Mouse (Mus musculus) olfactory bulb, adult 2 months (tissue): Measurements from ENCODE around the gene Ddx55. TPM values are rescaled to one million over a fixed set of nuclear protein-coding genes. Genes with fewer than 3 reads are reported as not detected.
"Not testable (repeated sequence)": the region's sequence is repeated elsewhere in the genome, so short reads cannot be mapped to it uniquely, and the experiment has no call there.

Experiments
- H3K27ac ChIP-seq: fragments of 200-500 bp; 2 replicates; pipeline ENCODE4 v1.5.1; 2012; ENCODE audit warnings: low read depth, low read length; ENCODE audit not compliant: insufficient read depth
- H3K4me1 ChIP-seq: fragments of 200-500 bp; 2 replicates; pipeline ENCODE4 v1.6.1; 2012; ENCODE audit warnings: low read length; ENCODE audit not compliant: control insufficient read depth, insufficient read depth
- H3K4me3 ChIP-seq: fragments of 200-500 bp; 2 replicates; pipeline ENCODE4 v1.5.1; 2012; ENCODE audit warnings: mild to moderate bottlenecking, low read depth, low read length, moderate library complexity; ENCODE audit not compliant: insufficient read depth
- CTCF ChIP-seq: fragments of 200-500 bp; IDR thresholded peaks from 2 replicates; pipeline ENCODE4 v1.5.1; 2012; ENCODE audit warnings: low read depth, mild to moderate bottlenecking, low read length, moderate library complexity; ENCODE audit not compliant: insufficient read depth
- POLR2A ChIP-seq: fragments of 200-500 bp; IDR thresholded peaks from 2 replicates; pipeline ENCODE4 v1.6.1; 2012; ENCODE audit warnings: mild to moderate bottlenecking, low read depth, low read length, moderate library complexity; ENCODE audit not compliant: insufficient read depth
- WGBS: fragments of 180-500 bp; shearing (Covaris S2); methylation state at CpG from one replicate; pipeline ENCODE4 v1.1.7; 2018; 5-methylcytosine and 5-hydroxymethylcytosine counted together
- polyA plus RNA-seq: library from polyadenylated mRNA; stranded (reverse); fragments of >200 nt; gene quantifications from 2 replicates; pipeline ENCODE4 v1.2.4, GENCODE M21; 2012; ENCODE audit warnings: low replicate concordance; ENCODE audit not compliant: missing spikeins, insufficient read depth, insufficient read length

Ddx55 gene
- polyA plus RNA-seq, 1 experiment: not detected

GRCm38 (mm10) chr5:124532451-124532850, 20.2 kb upstream of the Ddx55 start:
- Histone ChIP-seq H3K4me3 (no peak overlapping the region), H3K4me1 (peaks cover 31% of the 10 kb centered on the region), H3K27ac (no peak overlapping the region)
- TF ChIP-seq POLR2A: no peak
- no peak for TF ChIP-seq CTCF
- 52% methylated on average over 7 of the region's 7 CpGs for whole genome bisulfite sequencing

DNA sequence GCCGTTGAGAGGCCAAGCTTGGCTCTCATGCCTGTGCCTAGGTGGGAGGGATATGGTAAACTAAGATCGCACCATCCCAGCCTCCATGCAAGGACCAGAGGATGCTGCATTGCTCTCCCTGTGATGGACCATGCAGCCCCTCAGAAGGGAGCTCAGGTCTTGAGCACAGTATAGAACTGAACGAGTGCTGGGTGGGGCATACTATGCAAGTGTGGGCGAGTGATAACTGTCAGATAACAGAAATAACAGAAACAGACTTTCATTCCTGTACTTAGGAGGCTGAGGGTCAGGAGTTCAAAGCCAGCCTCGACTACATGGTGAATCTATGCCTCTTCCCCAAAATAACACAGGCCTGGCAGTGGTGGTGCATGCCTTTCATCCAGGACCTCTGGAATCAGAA, 17.6 kb upstream of the Ddx55 start:
- 69% methylated on average over 5 of the region's 5 CpGs for WGBS
- TF ChIP-seq CTCF: no peak
- no peak for TF ChIP-seq POLR2A
- Histone ChIP-seq H3K4me3 (no peak overlapping the region), H3K27ac (no peak overlapping the region), H3K4me1 (peaks cover 9% of the 10 kb centered on the region)

DNA sequence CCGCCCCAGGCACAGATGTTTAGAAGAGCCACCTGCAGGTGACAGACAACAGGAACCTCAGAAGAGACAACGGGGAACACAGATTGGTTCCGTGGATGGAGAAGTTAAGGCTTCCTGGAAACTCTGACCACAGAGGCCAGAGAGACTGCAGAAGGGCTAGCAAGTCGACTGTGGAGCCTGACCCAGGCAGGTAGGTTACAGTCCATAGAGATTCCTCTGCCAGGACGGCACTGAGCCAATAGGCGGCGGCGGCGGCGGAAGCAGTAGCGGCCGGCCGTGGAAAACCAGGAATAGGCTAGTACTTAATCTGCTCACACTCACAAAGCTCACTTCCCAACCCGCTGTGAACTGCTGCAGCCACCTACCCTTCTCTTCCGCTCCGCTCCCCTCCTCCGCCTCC, 15.9 kb upstream of the Ddx55 start:
- H3K4me1 ChIP-seq: peaks cover 6% of the 10 kb centered on the region
- peak overlapping the region; percentile 51; the same call in 1 of the 2 replicates for H3K27ac ChIP-seq
- WGBS: 6% methylated on average over 16 of the region's 17 CpGs
- TF ChIP-seq CTCF (no peak), POLR2A (no peak)
- peak overlapping the region; percentile 2; the same call in 1 of the 2 replicates for H3K4me3 ChIP-seq

GRCm38 (mm10) chr5:124538813-124539792, 13.6 kb upstream of the Ddx55 start:
- WGBS: 71% methylated on average over 16 of the region's 16 CpGs
- TF ChIP-seq CTCF: no peak
- Histone ChIP-seq H3K4me3 (no peak overlapping the region), H3K4me1 (peaks cover 12% of the 10 kb centered on the region), H3K27ac (no peak overlapping the region)

DNA sequence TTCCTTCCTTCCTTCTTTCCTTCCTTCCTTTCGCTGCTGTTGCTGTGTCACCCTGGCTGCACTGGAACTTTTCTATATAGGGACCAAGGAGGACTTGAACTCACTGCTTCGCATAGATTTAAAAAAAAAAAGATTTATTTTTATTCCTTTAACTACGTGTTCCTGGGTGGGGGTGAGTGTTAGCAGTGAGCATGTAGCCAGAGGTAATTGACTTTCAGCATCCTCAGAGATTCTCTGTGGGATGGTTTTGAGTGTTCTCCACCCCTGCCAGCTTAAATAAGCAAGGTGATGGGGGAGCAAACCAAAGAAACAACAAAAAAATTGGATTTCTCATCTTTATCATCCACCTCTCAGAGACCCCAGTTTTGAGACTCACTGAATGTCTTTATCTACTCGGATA, 12.8 kb upstream of the Ddx55 start:
- 66% methylated on average over 4 of the region's 4 CpGs for WGBS
- TF ChIP-seq CTCF: no peak
- TF ChIP-seq POLR2A: no peak
- H3K4me1 ChIP-seq: peaks cover 13% of the 10 kb centered on the region
- no peak overlapping the region for H3K4me3 ChIP-seq
- H3K27ac ChIP-seq: no peak overlapping the region

- peaks cover 13% of the 10 kb centered on the region for H3K4me1 ChIP-seq
- H3K4me3 ChIP-seq: peak within 1 kb of the TSS; percentile 77
- WGBS: under 1% methylated on average over 35 of the region's 35 CpGs
- no peak within 1 kb of the TSS; the same call in 1 of the 2 replicates for H3K27ac ChIP-seq
- no peak for TF ChIP-seq CTCF
- TF ChIP-seq POLR2A: no peak; the same call in 1 of the 2 replicates
These were observed 12.3 kb upstream of the Ddx55 start, which contains the start of gene Tmed2 for GRCm38 (mm10) chr5:124540383-124540786. TSS of gene Tmed2 (plus strand) at chr5:124540695.

- Histone ChIP-seq H3K27ac (no peak overlapping the region), H3K4me1 (peaks cover 13% of the 10 kb centered on the region), H3K4me3 (peak overlapping the region; percentile 77)
- under 1% methylated on average over 86 of the region's 89 CpGs for WGBS
- TF ChIP-seq POLR2A: no peak
- no peak for TF ChIP-seq CTCF
These were observed 11.6 kb upstream of the Ddx55 start for GRCm38 (mm10) chr5:124540905-124541601.

GRCm38 (mm10) chr5:124541602-124541973, 11.1 kb upstream of the Ddx55 start:
- H3K4me3 ChIP-seq: peak overlapping the region; percentile 77
- no peak overlapping the region for H3K27ac ChIP-seq
- 4% methylated on average over 8 of the region's 8 CpGs for WGBS
- peaks cover 13% of the 10 kb centered on the region for H3K4me1 ChIP-seq
- TF ChIP-seq POLR2A: no peak
- TF ChIP-seq CTCF: no peak

DNA sequence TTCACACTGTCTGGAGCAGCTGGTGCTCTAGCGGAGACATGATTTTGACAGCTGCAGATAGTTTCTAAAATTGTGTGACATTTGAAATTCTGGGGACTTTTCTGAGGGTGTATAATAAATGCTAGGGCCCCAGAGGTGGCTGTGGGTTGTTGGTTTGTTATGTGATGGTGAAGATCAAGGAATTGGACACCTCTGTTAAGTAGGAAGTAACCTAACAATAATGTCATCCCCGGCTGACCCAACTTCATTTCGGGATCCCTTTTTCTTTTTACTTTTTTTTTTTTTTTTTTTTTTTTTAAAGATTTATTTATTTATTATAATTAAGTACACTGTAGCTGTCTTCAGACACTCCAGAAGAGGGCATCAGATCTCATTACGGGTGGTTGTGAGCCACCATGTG, 1.9 kb upstream of the Ddx55 start:
- H3K4me1 ChIP-seq, H3K4me3 ChIP-seq, H3K27ac ChIP-seq: not testable (repeated sequence)
- WGBS: 74% methylated on average over 4 of the region's 4 CpGs

- WGBS: 28% methylated on average over 5 of the region's 5 CpGs
- H3K27ac ChIP-seq, H3K4me3 ChIP-seq, H3K4me1 ChIP-seq: not testable (repeated sequence)
These were observed 1.1 kb upstream of the Ddx55 start for GRCm38 (mm10) chr5:124551349-124552093.
